Mouse (Mus musculus): ENCODE data around the gene Dalrd3.
"Not testable (repeated sequence)": the region's sequence is repeated elsewhere in the genome, so short reads cannot be mapped to it uniquely, and the experiment has no call there.

Dalrd3 gene

DNA sequence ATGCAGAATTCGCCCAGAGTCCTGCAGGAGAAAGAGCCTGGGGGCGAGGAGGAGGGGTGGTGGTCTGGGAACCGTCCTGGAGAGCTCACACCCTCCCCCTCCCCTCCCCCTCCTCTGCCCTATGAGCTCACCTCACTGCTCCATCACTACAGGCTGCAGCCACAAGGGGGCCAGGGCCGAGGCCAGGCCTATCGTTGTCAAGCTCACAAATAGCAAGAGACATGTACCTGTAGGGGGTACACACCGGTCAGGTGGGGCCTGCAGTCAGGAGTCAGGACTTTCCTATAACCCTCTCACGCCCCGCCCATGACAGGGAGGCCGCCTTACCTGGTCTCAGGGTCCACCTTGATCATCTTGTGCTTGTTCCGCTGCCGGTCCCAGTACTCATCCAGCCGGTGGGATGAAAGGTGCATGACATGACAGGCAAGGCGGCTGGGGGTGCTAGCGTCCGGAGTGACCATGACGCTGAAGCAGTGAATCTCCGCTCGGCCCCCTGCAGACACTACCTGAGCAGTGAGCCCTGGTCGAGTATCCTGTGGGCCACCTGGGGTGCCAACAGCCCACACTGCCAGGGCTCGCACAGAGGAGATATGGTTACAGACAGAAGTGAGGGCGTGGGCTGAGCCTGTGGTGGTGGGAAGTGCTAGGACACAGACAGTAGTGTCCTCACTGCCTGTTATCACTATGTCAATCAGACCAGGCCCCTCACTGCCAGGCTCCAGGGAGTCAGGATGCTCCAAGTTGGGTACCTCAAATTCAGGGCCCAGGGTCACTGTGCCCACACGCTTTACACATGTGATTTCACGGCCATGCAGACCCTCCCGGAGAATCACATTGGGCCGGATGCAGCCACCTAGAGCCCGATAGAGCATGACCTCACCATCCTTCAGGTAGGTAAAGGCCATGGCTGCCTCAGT lies 4.3 kb downstream of the Dalrd3 start:
- peak; percentile 57 to 66 for DNase-seq

DNA sequence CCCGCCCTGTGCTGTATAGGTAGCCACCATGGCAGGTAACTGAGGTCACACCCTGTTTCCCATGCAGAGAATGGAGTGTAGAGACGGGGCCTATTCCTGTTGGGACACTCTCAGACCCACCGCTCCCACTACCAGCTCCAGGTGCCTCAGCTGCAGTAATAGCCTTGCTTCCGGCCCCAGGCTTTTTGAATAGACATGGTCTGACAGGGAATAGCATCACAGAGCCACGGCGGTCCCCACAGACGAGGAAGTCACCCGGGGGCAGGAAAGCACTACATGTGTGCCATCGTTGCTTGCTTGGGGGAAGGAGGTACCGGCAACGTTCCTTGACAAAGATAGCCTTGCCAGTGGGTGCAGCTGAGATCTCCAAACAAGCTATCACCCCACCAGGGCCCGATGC lies 5.2 kb downstream of the Dalrd3 start:
- DNase-seq = no peak

DNA sequence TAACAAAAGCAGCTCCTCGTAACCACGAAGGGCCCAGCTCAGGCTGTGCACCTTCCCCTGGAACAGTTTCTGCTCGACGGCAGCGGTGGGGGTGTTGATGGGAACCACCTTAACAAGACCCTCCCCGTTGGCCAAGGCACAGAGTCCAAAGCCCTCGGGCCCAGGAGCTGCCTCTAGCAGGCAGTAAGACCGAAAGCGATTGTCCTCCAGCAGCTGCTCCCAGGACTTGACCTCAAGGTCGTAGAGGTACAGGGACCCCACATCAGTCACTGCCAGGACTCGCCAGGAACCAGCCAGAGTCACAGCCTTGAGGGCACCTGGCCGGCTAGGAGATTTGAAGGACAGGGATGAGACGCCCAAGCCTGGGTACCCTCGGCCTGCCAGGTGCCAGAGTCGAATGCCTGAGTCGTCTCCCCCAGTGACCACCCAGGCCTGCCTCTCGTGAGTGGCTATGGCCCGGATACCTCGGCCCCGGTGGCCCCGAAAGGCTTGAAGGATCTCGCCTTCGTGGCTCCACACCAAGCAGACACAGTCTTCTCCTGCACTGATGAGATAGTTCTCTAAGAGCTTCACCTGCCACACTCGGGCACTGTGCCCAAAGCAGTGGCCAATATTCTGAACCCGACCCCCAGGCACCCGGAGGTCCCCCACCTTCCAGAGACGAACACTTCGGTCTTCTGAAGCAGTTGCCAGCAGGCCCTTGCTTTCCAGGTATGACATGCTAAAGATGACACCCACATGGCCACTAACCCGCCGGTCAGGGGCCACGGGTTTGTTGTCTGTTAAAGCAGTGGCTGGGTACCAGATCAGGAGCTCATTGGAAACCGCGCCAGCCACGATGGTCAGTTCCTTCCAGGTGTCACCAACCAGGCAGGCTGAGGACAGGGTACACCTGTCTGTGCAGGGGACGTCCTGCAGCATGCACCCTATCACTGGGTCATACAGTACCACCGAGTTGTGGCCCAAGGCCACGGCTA lies 5.9 kb downstream of the Dalrd3 start:
- DNase-seq = no peak

DNA sequence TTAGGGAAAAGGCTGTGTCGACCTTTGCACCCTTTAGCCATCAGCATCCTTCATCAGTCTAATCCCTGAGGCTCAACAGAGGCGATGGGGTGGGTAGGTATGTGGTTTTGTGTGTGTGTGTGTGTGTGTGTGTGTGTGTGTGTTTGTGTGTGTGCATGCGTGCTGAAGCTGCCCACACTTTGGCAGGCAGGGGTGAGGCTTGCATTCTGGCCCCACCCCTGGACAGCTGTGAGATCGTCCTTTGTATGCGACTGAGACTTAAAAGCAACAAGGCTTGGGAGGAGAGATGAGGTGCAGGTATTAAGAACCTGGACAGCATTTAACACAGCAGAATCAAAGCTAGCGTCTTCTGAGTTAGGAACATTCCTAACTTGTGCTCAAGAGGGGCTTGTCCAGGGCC lies 7.3 kb downstream of the Dalrd3 start:
- DNase-seq = no peak

DNA sequence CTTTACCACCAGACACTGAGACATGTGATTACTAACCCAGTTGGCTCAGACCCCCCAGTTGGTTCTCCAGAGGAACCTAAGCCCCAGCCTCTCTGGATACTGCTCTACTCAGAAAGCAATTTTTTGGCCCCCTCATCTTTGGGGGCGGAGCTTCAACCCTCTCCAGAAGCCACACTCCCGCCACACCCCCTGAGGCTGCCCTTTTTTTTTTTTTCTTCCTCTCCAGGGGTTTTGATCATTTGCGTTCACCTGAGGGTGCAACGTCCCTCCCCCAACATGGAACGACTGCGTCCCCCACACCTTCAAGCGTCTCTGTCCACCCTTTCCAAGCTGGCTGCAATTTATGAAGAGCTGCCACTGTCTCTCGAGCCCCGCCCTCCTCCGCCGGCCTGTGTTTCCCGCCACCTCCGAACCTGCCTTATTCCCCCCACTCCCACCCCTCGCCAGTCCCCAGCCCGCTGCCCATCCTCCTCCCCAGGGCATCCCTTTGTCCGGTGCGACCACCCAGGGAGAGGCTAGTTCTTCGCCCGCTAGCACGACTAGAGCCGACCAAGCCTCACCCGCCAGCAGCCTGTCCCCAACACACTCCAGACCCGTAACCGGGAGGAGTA lies 8.4 kb downstream of the Dalrd3 start:
- DNase-seq = peak in 1 of 2 experiments; percentile 54

DNA sequence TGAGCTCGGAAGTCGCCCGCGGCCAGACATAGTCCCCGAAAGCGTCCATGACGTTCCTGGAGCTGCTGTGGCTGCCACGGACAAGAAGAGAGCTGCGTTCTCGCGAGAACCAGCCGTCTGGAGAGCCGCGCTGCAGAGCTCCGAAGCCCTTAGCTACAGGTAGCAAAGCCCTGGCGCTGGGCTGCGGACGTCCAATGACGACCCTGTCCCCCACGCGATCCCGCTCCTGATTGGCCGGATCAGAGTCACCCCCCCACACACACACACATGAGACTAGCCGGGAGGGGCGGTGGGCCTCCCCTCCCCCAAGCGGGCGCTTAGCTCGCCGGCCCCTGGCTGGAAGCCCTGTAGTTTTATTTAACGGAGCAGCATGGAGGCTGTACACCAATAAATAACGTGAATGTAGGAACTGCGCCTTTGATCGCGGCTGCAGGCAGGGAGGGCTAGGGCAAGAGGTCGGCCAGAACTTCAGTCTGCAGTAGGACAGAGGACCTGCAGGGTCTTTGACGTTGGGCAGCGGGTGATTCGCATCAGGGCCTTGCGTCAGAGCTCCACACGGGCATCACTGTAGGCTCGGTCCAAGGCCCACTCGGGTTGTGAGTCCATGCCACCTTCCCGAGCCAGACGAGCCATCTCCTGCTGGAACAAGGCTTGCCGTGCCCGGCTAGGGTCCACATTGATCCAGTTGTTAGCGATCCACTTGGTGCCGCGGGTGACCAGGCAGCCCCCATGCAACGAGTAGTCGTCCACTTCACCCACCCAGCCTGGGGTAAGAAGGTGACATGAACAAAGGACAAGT lies 9.1 kb downstream of the Dalrd3 start, which contains the start of gene Wdr6:
Gene Wdr6 (minus strand): TSS at position 195 of the 799 bp plus-strand sequence.
- peak; percentile 94 to 96 for DNase-seq

DNA sequence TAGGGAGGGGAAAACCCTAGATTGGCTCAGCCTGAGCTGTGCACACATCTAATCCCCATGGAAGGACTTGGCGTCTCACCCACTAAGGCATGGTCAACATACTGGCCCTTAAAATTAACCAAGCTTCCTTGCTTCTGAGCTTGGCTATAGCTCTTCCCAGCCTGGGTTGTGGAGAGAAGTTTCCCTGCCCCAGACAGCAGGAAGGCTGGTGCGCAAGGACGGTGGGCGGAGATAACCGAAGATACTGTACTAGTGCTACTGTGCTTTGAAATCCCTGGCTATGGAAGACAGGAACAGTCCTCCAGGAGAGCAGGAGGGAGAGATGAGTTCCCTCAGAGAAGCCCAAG lies 9.6 kb downstream of the Dalrd3 start:
- no peak for DNase-seq

DNA sequence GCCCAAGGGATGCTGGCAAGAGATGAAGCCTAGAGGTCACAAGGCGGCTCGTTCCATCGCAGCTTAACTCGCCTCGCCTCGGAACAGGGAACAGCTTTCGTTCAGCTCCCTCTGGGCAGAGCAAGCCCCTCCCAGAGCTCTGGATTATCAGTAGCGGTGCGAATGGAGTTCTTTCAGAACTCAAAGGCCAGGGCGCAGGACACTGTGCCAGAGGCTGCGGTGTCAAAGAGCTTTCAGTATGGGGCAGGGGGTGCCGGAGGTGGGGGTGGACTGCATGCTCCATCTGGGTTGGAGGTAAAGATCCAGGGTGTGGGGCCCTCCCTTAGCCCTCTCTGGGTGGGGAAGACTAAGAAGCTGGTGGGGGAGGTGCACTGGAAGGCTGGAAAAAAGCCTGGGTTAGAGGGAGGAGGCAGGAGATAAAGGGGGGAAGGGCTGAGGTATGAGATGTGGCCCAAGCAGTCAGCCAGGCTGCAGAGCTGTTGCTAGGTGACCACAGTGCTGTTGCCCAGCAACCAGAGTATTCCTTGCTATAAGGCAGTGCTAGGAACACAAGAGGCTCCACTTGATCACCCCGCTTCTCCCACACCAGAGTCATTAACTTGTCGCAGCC lies 18.0 kb downstream of the Dalrd3 start:
- peak; percentile 49 for DNase-seq

DNA sequence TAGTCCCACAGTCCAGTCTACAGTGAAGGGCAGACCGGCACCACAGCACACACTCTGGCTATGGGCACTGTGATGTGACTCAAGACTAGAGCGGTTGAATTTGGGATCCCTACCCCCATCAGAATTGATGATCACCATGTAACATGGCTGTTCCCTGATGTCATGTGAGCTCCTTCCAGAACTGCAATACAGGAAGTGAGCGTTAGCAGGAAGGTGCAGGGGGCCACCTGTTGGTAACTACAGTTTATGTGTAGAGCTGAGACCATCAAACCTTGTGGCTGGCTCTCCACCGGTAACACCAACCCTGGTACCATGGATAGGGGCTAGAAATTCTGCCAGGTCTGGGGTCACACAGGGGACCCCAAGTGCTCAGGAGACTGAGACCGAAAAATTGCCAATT lies 19.5 kb downstream of the Dalrd3 start:
- DNase-seq = no peak

DNA sequence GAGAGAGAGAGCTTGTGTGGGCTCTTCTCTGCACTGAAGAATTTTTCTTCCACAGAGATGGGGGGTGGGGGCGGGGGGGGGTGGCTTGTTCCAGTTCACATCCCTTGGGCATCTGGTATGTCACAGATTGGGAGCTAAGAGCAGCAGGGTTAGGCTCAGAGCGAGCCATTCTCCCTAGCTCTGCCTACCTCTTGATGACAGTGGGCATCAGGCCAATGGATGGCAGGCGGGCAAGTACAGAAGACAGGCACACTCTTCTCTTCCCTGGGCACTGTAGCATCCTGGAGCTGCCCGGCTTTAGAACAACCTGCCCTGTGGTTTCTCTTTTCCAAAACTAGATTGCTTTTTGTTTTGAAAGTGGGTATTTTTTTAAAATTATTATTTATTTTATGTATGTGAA lies 21.8 kb downstream of the Dalrd3 start:
- DNase-seq = no peak

DNA sequence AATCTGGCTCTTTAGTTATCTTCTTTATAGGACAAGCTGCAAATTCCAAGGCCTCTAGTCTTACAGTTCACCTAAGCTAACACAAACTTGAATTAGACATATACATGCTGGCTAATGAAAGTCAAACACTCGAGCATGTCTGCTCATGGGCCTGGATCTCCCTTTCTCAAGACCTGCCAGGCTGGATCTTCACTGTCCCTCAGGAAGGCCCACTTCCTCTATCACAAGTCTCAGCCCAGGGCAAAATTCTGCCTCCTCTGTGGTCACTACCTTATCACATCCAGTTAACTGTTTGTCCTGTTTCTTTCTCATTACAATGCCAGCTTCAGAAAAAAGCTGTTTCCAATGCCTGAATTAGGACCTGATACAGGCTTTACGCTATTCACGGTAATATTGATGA lies 24.7 kb downstream of the Dalrd3 start:
- DNase-seq = no peak

DNA sequence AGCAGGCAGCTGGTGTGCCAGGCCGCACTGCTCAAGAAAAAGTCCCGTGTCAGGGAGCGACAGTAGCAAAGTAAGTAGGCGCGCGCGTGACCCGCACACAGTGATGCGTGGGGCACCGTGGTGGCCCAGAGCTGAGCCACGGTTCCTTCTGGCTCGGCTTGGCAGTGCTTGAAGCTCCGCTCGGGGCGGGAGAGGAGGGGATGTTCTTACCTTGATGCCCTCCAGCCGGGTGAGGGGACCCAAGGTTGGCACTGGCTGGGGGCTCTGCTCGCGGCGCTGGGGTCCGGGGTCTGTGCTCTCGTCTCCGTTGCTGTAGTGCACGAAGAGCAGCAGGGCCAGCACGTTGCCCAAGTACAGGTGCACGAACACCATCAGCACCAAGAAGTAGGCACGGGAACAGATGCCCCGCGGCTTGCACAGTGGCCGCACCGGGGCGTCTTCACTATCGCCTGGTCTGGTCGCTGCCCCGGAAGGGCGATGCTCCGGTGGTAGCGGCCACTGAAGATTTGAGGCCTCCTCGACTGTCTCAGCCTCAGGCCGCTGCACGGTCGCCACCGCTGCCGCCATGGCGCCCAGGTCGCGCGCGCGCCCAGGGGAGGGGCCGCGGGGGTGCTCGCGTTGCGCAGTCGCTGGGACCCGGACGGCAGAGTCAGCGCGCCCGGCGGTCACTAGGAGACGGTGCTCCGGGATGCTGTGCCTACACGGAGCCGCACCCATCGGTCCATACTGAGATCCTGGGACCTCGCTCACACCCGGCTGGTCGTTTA lies 27.5 kb downstream of the Dalrd3 start, which contains the start of gene P4htm:
Gene P4htm (minus strand): TSS at position 670 of the 767 bp plus-strand sequence.
- peak in 1 of 2 experiments; percentile 28 for DNase-seq

DNA sequence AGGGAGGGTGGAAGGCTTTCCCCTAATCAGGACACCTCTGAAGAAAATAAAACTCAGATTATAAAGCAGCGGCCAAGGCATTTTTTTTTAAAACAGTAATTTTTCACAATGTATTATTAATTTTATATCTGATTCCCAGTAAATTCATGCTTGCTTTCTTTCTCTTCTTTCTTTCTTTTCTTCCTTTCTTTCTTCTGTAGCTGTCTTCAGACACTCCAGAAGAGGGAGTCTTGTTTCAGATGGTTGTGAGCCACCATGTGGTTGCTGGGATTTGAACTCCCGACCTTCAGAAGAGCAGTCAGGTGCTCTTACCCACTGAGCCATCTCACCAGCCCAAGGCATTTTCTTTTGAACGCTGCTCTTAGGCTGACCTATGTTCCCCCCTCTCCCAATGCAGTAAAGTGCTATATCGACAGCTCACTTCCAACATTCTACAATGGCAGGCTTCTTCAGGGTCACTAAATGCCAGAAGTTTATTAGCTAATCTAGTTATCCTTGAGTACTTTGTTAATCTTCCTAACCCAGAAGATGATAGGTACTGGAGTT lies 29.4 kb downstream of the Dalrd3 start:
- no peak for DNase-seq

DNA sequence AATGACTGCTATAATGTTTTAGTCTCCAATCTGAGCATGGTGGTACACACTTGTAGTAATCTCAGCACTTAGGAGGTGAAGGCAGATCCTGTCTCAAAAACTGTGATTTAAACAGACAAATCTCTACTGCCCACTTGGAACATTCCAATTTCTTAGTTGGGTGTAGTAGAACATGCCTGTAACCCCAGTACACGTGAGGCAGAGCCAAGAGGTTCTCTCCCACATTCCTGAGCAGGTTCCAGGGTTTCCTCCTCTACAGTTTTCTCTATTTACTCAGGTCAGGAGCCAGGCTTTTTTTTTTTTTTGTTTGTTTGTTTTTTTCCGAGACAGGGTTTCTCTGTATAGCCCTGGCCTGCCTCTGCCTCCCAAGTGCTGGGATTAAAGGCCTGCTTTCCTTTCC lies 30.3 kb downstream of the Dalrd3 start:
- no peak for DNase-seq

DNA sequence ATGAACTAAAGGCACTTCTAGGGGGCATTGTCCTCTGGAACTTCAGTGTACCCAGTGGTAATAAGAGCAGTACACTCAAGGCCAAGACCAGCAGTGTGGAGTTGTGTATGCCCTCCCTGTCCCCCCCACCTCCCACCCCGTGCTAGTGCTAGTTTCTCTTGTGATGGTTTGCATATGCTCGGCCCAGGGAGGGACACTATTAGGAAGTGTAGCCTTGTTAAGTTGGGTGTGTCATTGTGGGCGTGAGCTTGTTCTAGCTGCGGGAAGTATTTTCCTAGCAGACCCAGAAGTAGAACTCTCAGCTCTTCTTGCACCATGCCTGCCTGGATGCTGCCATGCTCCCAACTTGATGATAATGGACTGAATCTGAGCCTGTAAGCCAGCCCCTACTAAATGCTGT lies 32.3 kb downstream of the Dalrd3 start:
- no peak for DNase-seq

DNA sequence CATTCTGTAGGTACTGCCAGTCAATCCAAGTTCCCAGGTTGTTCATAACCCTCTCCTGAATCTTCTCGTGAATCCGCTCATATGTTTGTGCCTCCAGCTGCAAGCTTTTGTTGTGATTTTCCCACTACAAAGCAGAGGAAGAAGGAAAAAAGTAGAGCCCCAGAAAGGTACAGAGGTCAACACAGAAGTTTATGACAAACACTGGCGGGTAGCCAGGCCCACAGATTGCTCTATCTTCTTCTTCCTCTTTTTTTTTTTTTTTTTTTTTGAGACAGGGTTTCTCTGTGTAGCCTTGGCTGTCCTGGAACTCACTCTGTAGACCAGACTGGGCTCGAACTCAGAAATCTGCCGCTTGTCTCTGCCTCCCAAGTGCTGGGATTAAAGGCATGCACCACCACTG lies 38.2 kb downstream of the Dalrd3 start:
- not testable (repeated sequence) for DNase-seq

DNA sequence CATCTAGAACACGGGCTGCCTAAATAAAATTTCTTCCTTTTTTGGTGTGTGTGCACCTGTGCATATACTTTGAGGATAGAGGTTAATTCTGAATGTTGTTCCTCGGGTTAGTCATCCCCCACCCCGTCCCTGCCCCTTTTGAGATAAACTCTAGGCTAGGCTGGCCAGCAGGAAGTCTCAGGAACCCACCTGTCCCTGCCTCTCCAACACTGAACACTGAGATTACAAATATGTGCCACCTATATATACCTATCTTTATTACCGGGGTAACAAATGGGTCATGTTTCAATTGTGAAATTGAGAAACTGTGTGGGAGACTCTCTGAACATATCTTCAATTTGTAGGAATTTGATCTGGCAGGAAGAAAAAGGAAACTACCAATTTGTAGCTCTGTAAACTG lies 39.2 kb downstream of the Dalrd3 start:
- no peak for DNase-seq

DNA sequence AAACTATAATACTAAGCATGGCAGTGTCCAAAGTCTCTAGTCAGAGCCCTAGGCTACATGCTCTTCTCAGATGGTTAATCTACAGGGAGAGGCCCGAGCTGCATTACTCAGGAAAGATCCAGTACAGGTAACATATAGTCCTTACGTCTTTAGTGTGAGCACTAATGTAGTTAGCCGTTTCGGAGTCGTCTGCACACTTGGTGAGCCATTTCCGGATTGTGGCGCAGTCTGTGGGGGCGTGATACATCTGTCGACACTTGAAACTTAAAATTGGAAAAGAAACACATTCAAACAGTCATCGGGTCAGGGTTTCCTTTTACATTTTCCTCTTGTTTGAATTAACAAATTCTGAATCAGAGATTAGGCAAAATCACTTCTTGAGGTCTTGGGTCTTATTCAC lies 41.8 kb downstream of the Dalrd3 start:
- no peak for DNase-seq

DNA sequence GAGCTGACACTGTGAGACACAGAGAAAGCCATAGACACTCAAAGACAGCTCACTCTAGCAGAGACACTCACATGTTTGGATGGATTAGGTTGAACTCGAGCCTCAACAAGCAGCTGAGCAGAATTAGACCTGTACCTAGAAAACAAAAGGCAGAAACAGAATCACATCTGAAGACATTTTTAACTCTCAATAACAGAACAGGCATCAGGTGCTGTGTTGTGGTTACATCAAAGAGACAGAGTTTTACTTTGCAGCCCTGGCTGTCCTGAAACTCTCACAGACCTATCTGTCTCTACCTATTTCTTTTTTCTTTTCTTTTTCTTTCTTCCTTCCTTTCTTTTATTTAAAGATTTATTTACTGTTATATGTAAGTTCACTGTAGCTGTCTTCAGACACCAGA lies 47.6 kb downstream of the Dalrd3 start:
- no peak for DNase-seq
